Mouse (Mus musculus): ENCODE data around the gene Flt4.
A peak's percentile ranks its signal among the peaks of the same experiment; 100 is the strongest.

The Flt4 gene

DNA sequence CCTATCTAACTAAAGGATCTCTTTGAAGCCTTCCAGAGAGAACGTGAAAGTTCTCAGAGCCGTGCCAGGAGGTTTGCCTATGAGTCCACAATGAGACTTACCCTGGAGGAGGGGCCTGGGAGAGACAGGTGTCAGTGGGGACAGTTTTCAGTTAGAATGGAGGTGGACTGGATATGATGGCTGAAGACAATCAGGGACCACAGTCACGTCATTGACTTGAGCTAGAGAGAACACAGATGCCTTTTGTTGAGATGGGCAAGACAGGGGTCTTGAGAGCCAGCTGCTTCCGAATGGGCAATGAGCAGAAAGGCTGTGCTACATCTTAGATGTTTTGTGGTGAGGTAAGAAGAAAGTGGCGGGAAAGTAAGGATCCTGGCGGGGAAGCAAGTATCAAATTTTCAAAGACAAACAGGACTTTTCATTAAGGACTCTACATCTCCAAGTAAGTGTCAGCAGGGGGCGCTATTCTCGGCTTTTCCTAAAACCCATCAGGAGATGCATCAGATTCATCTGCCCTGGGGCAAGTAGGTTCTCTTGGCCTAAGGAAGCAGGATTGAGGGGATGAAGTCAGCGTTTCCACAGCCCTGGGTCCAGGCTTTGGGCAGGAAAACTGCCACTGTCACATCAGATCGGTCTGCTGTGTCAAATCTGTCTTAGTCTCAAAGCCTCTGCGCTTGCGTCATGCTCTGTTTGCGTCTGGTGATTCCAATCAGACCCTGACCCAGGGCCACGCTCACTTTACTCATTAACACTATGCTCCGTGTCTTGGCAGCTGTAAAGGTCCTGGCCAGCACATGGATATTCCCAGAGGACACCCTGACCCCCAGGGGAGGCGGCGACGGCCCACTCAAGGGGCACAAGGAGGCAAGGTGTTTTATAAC lies 41.3 kb downstream of the Flt4 start:
- peak; percentile 77 for DNase-seq (ENCODE audit: low spot score)

DNA sequence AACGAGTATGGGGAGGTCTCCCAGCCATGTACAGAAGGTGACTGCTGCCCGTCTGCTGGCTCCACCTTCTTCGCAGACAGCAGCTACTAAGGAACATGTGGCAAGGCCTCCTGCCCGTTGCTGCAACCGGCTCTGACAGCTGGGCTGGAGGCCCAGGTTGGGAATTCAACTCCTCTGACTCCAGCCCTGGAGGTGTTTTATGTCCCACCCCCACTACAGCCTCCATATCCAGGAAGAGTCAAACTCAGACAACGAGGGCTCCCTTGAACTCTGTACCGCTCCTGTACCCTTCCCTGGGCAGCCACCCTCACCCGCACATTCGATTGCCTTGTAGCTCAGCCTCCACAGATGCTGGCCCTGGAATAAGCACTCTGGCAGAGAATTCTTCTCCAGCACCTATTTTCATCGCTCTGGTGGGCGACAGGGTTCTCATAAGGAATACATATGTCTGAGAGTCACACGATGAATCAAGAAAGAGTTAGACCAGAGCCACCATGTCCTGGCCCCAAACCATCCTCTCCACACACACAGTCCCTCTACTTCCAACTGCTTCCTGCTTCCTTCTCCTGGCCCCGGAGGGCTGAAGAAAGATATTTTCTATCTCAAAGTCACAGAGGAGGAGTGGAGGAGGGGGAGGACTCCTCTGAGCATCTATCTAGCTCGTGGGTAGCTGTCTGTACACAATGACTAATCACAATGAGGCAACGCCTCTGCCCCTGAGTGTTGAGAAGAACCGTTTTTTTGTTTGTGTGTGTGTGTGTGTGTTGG lies 42.1 kb downstream of the Flt4 start:
- no peak for DNase-seq (ENCODE audit: low spot score)

DNA sequence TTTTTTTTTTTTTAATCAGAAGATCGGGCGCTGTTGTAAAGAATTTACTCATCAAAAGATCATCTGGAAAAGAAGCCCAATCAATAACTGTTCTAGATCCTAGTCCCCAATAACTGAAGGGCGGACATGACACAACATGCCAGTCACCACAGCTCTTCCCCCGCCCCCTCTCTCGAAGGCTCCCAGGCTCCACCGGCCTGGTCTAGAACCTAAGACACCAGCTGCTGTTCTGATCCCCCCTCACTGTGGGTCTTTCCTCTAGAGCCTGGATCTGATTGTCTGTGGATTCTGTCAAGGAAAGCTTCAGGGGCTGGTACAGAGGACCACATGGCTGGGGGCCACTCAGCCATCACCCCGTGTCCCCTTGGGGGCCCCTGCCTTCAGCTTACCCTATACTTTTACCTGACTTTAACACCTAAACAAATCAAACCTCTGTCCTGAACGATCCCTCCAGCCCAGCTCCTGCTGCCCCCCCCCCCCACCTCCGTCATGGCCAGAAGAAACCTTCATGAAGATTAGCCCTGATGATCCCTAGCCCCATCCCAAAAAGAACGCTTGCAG lies 42.8 kb downstream of the Flt4 start:
- no peak for DNase-seq (ENCODE audit: low spot score)

DNA sequence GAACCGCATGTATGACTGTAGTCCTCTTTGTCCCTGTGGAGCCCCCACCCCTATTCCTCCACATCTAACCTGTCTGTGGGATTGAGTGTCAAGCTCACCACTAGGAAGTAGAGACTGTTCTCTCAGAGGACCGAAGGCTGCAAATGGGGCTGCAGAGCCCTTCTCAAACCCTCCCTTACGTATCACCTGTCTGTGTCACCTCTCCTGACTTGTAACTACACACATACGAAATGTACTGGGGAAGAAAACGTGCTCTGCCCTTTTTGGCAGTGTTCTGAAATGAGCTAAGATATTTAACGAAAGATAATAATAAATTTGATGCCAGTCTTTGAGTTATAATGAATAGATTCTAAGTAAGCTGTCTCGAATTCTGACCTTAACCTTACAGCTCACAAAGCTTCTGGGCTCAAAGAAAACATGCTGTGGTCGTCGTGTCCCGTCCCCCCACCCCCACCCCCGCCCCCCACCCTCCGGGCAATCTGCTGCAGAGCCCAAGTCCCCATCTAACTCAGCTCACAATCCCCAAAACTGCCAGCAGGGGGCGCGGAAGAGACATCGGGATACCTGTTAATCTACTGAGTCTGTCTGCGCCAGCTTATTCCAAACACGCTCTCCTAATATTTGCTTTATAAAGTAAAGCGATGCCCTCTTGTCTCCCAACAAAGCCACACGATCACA lies 43.5 kb downstream of the Flt4 start:
- DNase-seq (ENCODE audit: low spot score) = peak; percentile 92

DNA sequence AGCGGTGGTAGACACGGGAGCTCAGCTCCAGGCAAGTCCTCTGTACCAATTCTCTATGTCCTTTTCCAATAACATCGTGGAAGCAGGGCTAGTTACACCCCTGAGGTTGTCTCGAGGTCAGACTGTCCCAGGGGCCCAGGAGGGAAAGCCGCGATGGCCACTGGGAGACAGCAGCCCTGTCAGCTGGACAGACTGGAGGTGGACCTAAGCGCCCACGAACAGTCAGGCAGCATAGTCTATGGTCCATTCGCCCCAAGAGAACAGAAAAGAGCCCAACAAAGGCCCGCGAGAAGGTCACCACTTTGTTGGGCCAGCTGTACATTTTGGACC lies 44.0 kb downstream of the Flt4 start:
- no peak for DNase-seq (ENCODE audit: low spot score)

DNA sequence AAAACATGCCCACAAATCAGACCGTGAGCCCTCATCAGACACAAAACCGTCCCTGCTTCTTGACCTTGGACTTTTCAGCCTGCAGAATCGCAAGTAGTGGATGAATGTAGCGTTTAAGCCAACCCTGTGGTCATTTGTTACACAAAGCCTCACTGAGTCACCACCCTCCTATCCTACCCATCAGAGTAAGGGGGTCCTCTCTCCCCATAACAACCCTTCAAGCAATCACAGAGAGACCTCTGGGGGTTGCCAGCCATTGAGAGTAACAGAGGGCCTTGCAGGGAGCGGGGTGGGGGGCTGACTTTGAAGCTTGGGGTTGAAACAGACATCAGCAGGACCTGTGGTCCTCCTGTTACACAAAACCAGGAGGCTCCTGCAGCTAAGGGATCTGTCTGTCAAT lies 45.6 kb downstream of the Flt4 start:
- DNase-seq (ENCODE audit: low spot score) = no peak

DNA sequence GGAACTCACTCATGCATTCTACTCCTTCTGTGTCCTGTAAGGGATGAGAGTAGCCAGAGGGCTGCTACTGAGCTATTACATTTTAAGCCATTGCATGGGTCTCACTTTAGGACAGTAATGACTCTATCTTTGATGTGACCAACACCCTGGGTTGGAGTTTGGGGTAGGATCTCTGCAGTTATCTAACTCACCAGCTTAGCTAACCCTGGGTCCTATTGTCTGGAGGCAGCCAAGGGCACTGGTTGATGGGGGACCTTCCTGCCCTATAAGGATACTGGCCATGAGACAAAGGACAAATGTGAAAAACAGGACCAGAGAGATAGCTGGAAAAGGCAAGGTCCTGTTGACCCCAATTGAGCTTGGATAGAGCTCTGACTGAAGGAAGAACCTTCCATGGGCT lies 46.4 kb downstream of the Flt4 start:
- DNase-seq (ENCODE audit: low spot score) = no peak

DNA sequence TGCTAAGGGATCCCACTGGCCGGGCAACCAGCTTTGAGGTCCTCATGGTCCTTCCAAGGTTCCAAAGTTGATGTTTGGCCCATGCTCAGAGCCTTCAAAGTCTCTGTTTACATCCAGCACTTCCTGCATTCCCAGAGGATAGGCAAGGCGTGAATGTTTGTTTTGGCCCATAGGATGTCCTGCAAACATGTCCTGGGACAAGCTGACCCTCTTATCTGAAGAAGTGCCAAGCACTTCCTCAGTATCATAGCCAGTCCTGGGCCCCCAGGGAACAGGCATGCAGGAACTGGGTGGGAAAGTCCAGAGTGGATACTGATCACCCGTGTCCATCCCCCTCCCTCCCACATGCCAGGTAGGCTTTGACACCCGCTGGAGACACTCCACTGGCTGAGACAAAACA lies 49.0 kb downstream of the Flt4 start:
- no peak for DNase-seq (ENCODE audit: low spot score)

DNA sequence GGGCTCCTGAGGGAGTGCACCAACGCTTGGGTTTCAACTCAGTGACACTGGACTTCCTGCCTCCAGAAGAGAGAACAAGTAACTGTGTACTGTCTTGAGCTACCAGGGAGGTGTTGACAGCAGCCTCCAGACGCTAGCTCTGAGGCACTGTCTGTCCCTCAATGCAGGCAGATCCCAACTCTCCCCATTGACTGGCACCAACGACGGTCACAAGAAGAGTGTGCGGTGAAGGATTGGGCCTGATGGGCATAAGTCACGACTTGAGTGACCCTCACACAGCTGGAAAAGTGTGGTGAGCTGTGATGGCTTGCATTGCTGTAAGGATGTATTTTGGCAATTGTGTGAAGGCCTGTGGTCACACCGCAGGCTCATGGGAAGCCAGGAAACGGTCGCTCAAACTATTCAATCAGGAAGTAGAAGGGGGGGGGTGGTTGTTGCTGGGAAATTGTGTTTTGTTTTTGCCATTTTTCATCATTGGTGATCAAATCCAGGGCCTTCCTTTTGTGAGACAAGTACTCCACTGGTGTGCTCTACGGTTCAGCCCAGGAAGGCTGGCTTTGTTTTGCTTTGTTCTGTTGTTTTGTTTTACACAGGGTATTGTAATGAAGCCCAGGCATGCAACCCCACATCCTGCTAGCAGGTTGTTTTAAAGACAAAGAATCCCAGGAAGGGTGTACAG lies 49.9 kb downstream of the Flt4 start:
- no peak for DNase-seq (ENCODE audit: low spot score)

DNA sequence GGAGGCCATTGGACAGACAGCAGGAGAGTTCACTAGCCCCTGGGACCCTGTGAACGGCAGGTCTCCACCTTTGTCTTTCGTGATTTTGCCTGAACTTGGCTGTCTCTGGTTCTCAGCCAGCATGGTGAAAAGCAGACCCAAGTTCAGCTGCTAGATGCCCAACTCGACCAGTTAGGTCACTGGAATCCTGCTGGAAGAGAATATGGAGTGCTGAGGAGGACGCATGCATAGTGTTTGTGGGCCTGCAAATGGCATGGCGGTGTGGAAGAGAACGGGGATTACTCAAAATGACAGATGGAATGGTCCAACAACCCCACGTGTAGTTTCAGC lies 50.4 kb downstream of the Flt4 start:
- no peak for DNase-seq (ENCODE audit: low spot score)

DNA sequence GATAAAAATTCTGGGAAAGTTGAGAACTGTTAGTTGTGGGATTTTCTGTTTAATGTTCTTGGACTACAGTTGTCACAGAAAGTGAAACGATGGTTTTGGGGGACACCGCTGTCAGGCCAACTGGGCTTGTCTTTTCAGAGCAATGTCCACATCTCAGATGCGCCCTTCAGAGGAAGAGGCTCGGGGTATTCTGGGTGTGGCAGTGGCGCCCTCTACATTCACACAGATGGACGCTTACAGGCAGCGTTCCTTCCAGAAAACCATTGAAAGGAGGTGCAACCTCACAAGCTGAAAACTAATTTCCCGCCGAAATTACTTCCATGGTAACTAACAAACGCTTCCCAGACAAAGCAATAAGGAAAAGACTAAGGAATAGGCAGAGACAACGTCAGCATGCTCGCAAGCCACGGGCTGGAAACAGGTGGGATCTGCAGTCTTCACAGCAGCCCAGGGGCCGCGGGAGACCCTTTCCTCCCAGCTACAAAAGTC lies 53.3 kb downstream of the Flt4 start:
- no peak for DNase-seq (ENCODE audit: low spot score)

DNA sequence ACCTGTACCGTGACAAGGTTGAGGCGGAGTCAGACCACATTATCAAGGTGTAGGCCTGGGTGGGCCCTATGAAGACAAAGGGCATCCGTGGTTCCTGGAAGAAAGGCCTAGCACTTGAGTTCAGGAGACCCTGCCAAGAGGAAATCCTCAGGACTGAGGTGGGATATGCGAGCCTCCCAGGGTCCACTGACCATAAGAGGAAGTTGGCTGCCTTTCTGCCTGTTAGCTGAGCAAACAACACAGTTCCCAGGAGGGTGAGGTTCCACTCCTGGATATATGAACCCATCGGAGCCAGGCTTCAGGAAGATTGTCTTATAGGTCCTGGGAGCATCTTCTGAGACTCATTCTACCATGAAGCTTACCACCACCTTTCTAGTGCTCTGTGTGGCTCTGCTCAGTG lies 54.2 kb downstream of the Flt4 start, which contains the start of gene Scgb3a1:
TSS of gene Scgb3a1 (plus strand) at position 301 of the 400 bp plus-strand sequence.
- DNase-seq (ENCODE audit: low spot score) = no peak

DNA sequence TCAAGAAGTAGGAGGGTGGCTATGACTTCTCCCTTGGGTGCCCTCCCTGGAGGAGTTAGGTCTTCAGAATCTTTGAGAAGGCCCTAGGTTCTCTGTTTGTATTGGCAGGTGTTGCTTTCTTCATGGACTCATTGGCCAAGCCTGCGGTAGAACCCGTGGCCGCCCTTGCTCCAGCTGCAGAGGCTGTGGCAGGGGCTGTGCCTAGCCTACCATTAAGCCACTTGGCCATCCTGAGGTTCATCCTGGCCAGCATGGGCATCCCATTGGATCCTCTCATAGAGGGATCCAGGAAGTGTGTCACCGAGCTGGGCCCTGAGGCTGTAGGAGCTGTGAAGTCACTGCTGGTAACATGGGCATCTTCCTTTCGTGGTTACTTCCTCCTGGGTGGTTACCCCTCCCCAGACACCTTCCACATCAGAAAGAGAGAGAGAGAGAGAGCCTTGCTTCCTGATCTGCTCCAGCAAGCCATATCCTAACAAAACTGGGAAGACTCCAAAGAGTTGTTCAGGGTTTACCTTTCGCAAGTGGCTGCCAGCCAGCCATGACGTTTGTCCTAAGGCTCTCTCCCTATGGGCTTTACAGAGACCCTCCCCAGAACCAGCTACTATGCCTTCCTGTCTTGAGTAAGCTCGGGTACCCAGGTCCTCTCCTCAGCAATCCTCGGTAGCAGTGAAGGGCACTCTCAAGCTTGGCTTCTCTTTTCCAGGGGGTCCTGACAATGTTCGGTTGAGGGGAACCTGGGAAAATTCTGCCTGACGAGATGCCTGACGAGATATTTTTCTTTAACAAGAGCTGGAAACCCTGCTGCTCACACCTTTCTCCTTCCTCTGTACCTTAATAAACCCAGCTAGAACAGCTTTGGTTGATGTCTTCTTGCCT lies 55.4 kb downstream of the Flt4 start:
- DNase-seq (ENCODE audit: low spot score) = no peak

DNA sequence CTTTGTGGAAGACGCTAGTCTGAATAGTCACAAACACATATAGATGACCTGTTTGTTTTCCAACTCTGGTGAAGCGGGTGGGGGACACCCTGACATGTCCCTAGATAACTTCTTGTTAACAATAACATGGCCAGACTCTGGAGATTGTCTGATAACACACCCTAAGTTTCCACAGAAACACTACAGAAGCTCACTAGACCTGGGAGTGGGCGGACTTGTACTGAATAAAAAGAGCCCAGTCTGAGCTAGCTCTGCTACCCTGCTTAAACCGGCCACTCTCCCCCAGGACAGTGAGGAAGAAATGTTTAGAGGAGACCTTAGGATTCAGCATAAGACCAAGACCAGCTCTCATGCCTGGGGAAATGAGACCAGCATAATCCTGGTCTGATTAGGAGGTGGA lies 56.4 kb downstream of the Flt4 start:
- no peak for DNase-seq (ENCODE audit: low spot score)

DNA sequence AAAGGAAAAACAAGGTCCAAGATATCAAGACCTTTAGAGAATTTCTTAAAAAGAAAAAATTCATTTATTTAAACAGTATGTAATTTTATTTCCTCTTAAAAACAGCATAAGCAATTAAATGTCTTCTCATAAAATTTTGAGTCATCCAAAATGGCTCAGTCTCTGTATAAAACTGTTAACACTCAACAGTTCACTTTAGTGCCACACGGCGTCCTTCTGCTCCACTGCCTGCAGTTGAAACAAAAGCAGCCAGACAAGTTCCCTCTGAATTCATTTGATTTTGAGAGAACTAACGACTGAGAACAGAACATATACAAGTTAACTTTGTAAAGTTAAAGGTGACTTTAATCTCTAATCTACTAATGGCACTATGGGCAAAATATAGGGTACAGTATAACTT lies 64.4 kb downstream of the Flt4 start:
- no peak for DNase-seq (ENCODE audit: low spot score)

DNA sequence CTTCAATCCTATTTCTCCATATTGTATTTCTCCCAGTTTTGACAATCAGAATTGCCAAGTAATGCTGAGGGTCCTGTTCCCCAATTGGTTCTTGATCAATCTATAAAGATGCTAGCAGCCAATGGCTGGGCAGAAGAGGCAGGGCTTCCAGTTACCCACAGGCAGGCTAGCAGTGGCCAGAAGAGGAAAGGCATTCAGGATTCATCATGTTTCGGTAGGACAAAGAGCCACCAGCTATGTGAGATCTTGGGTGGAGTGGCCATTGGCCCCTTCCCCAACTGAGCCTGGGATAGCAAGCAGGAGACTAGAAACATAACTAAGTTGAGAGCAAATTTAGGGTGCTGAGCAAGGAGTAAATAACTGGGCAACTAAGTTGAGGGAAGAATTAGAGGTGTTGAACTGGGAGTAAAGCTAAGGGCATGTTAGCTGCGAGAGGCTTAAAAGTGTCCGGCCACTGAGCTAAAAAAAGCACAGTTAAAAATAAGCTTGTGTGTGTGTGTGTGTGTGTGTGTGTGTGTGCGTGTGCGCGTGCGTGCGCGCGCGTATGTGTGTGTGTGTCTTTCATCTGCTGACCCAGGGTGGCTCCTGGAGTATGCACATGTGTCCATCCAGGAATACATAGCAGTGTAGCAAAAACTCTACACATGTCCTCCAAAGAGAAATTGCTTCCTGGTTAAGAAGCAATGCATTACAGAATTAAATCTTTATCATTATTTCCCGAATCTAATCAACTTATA lies 75.3 kb downstream of the Flt4 start:
- no peak for DNase-seq (ENCODE audit: low spot score)

DNA sequence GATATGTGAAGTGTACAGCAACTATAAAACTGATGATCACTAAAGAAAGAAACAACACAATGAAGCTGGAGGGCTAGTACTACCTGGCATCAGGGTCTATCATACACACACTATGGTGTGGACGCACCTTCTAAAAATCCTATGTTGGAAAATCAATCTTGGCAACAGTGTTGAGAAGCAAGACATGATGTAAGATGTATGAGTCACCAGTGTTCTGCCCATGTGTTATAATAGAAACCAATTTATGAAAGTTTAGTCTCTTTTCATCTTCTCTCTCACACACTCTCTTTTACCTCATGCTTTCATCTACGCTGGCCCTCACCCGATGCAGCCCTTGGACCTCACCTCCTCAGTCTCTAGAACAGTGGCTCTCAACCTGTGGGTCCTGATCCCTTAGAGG lies 86.0 kb downstream of the Flt4 start:
- DNase-seq (ENCODE audit: low spot score) = no peak

DNA sequence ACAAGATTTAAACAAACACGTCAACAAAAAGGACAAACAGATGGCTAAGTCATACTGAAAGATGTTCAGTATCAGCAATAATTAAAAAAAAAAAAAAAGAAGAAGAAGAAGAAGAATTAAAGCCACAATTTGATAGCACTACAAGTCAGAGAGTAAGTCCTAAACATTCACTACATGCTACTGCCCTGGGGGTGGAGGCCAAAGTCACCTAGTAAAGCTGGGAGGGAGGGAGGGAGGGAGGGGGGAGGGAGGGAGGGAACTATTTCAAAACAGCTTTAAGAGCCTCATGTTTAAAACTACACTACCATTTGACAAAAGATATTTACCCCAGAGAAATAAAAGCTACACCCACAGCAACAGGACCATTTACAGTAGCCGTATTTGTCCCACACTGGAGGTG lies 86.6 kb downstream of the Flt4 start:
- DNase-seq (ENCODE audit: low spot score) = no peak

DNA sequence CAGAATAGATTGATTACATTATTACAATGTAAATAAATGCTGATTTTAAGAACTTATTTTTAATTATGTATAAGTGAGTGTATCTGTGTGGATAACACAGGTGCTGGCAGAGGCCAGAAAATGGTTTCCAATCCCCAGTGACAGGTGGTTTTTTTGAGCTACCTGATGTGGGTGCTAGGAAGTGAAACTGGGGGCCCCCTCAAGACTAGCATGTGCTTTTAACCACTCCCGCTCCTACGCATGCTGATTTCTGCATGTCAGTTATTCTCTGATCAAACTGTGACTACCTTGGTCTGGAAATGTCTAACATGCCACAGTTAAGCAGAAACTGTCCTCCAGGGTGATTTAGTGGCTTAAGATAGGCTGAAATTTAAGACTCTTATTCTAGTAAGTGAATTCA lies 87.4 kb downstream of the Flt4 start:
- no peak for DNase-seq (ENCODE audit: low spot score)

DNA sequence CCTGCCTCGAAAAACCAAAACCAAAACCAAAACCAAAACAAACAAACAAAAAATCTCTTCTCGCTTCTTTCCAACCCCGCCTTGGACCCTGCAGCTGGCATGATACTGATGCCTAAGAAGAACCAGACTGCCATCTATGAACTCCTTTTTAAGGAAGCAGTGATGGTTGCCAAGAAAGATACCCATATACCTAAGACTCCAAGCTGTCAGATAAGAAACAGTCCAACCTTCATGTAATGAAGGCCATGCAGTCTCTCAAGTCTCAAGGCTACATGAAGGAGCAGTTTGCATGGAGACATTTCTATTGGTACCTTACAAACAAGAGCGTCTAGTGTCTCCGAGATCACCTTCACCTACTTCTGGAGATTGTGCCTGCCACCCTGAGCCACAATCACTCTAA lies 88.7 kb downstream of the Flt4 start:
- DNase-seq (ENCODE audit: low spot score) = no peak

Data from embryo, embryonic 10.5 days (tissue).